Mouse (Mus musculus) liver, postnatal 0 days (tissue): Measurements from ENCODE around the gene Selenoo.

Source experiments
- CTCF ChIP-seq: sonication (generic); IDR thresholded peaks from 2 replicates; pipeline ENCODE4 v1.5.1; 2016; ENCODE audit warnings: antibody characterized with exemption, low read depth
- EP300 ChIP-seq: IDR thresholded peaks from 2 replicates; pipeline ENCODE4 v1.6.1; 2016; ENCODE audit warnings: antibody characterized with exemption, low read depth, mild to moderate bottlenecking

- TF ChIP-seq EP300 (no peak), CTCF (no peak)
Measured at GRCm38 (mm10) chr15:89147895-89148294, 59.0 kb downstream of the Selenoo start.
